Mouse (Mus musculus) olfactory bulb, adult 2 months (tissue): ENCODE data around the gene Syf2.

Experiments used
- CTCF ChIP-seq: fragments of 200-500 bp; IDR thresholded peaks from 2 replicates; pipeline ENCODE4 v1.5.1; 2012; ENCODE audit warnings: low read depth, mild to moderate bottlenecking, low read length, moderate library complexity; ENCODE audit not compliant: insufficient read depth
- POLR2A ChIP-seq: fragments of 200-500 bp; IDR thresholded peaks from 2 replicates; pipeline ENCODE4 v1.6.1; 2012; ENCODE audit warnings: mild to moderate bottlenecking, low read depth, low read length, moderate library complexity; ENCODE audit not compliant: insufficient read depth

- no peak for TF ChIP-seq CTCF
- TF ChIP-seq POLR2A, result no peak
These were observed 15.3 kb upstream of the Syf2 start for GRCm38 (mm10) chr4:134915223-134916050.
